Mouse (Mus musculus): ENCODE measurements around the gene Gins2. TPM values are rescaled to one million over a fixed set of nuclear protein-coding genes. Genes with fewer than 3 reads are reported as not detected.

The Gins2 gene
- total and polyA plus RNA-seq, 3 experiments: 39.6 to 150 (median 49.3) TPM

DNA sequence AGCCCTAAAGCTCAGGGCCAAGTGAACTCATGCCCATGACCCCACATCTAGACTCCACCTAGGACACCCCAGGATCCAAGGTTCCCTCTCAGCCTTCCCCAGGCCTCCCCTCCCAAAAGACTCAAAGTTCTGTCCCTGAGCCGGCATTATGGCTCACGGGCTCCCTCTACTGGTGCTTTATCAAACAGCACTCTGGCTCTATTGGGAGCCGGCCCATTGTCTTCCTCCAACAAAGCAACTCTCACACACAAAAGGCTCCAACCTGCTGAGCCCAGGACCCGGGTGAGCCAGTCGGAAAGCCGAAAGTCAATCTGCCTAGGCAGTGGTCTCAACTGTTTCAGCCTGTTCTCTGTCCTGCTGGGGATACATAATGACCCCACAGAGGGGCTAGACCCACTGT, 29.0 kb upstream of the Gins2 start:
- H3K4me1 ChIP-seq (ENCODE audit: control insufficient read depth in 1 of 2, insufficient read depth in 2 of 2, low read length in 2 of 2): no peaks in the 10 kb centered on the region
- H3K4me3 ChIP-seq (ENCODE audit: control insufficient read depth in 1 of 2, insufficient read depth in 1 of 2, low read depth in 2 of 2, low read length in 2 of 2): no peak overlapping the region
- no peaks in the 10 kb centered on the region; a peak in 1 of 4 replicates for H3K36me3 ChIP-seq (ENCODE audit: control insufficient read depth in 1 of 2, insufficient read depth in 2 of 2, low read length in 2 of 2)
- H3K9me3 ChIP-seq (replicated peaks; ENCODE audit: insufficient read depth, low read length): no peaks in the 10 kb centered on the region
- no peak overlapping the region for H3K9ac ChIP-seq (ENCODE audit: control insufficient read depth, low read depth, low read length, poor library complexity, severe bottlenecking)
- peak; percentile 80 for DNase-seq (ENCODE audit: low read depth, low spot score)
- TF ChIP-seq POLR2AphosphoS5 (IDR thresholded peaks at IDR 0.05; ENCODE audit: borderline replicate concordance, low read depth, low read length): no peak
- peak; percentile 65 for TF ChIP-seq SMC3 (IDR thresholded peaks at IDR 0.05; ENCODE audit: low read depth, low read length)
- TF ChIP-seq RAD21 (IDR thresholded peaks at IDR 0.05; ENCODE audit: low read depth, low read length): peak; percentile 77
- TF ChIP-seq CTCF (IDR thresholded peaks at IDR 0.05 in 2 of 3, conservative IDR thresholded peaks at IDR 0.05 in 1 of 3; ENCODE audit: control insufficient read depth in 1 of 3, insufficient read depth in 1 of 3, low read depth in 2 of 3, low read length in 3 of 3, poor library complexity in 1 of 3, severe bottlenecking in 1 of 3): peak; percentile 84 to 91 (median 85)
- no peak for TF ChIP-seq SIN3A (IDR thresholded peaks at IDR 0.05; ENCODE audit: low read length)
- TF ChIP-seq HCFC1 (IDR thresholded peaks at IDR 0.05; ENCODE audit: low read depth, low read length): no peak
- TF ChIP-seq ZC3H11A (IDR thresholded peaks at IDR 0.05; ENCODE audit: low read depth, low read length): peak; percentile 37
- TF ChIP-seq CHD2 (IDR thresholded peaks at IDR 0.05; ENCODE audit: low read length): no peak
- no peak overlapping the region for H3K27ac ChIP-seq (ENCODE audit: control insufficient read depth, low read depth, low read length)
- no peaks in the 10 kb centered on the region; a peak in 1 of 4 replicates for H3K27me3 ChIP-seq (ENCODE audit: control insufficient read depth in 1 of 2, insufficient read depth in 2 of 2, low read length in 2 of 2)
- no peaks in the 10 kb centered on the region for H3K79me2 ChIP-seq (ENCODE audit: control insufficient read depth, insufficient read depth, low read length, poor library complexity)

DNA sequence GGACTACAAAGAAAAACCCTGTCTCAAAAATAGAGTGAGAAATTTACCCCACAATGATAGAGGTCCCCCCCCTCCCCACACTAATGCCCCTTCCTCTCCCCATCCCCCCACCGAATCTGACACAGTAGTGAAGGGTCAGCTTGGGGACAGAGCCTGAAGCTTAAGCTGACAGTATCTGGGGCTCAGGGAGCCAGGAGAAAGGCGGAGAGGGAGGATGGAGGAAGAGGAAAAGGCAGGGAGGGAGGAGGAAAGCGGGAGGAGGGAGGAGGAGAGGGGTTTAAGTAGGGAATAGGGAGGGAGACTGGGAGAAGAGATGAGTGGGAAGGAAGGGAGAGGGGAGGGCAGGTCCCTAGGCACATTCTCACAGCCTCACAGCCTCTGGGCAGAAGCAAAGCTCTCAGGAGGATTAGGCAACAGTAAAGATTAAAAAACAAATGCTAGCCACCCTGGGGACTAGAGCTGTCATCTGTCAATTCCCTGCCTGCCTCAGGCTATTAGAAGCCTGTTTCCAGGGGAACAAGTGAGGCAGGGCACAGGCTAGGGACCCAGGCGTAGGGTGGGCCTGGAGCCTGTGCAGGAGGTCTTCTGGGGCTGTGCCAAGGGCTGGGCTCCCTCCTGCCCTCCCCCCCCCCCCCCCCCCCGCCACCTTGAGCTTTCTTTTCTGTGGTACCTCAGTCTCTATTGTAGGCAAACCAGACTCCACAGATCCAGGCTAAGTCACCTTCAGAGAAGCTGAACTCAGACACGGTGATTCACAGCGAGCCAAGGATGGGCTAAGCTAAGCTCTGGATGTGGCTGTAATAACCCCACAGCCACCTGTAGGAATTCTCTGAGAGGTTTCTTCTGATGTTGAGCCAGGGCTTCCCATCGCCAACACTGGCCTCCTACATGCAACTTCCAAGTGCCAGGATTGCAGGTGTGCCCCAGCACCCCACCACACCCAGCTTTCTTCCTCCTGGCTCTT, 27.8 kb upstream of the Gins2 start:
- H3K4me3 ChIP-seq (ENCODE audit: control insufficient read depth in 1 of 2, insufficient read depth in 1 of 2, low read depth in 2 of 2, low read length in 2 of 2): no peak overlapping the region
- no peaks in the 10 kb centered on the region; a peak in 1 of 4 replicates for H3K27me3 ChIP-seq (ENCODE audit: control insufficient read depth in 1 of 2, insufficient read depth in 2 of 2, low read length in 2 of 2)
- H3K4me1 ChIP-seq (ENCODE audit: control insufficient read depth in 1 of 2, insufficient read depth in 2 of 2, low read length in 2 of 2): no peaks in the 10 kb centered on the region
- no peaks in the 10 kb centered on the region for H3K9me3 ChIP-seq (replicated peaks; ENCODE audit: insufficient read depth, low read length)
- no peaks in the 10 kb centered on the region for H3K79me2 ChIP-seq (ENCODE audit: control insufficient read depth, insufficient read depth, low read length, poor library complexity)
- H3K36me3 ChIP-seq (ENCODE audit: control insufficient read depth in 1 of 2, insufficient read depth in 2 of 2, low read length in 2 of 2): no peaks in the 10 kb centered on the region; a peak in 1 of 4 replicates
- no peak overlapping the region for H3K9ac ChIP-seq (ENCODE audit: control insufficient read depth, low read depth, low read length, poor library complexity, severe bottlenecking)
- TF ChIP-seq GABPA (IDR thresholded peaks at IDR 0.05; ENCODE audit: low read depth, low read length) (no peak), NRF1 (IDR thresholded peaks at IDR 0.05; ENCODE audit: insufficient read depth, low read depth, low read length, poor library complexity, severe bottlenecking) (no peak), NELFE (IDR thresholded peaks at IDR 0.05; ENCODE audit: low read depth, low read length) (no peak), RCOR1 (IDR thresholded peaks at IDR 0.05; ENCODE audit: low read depth, low read length) (no peak), SIN3A (IDR thresholded peaks at IDR 0.05; ENCODE audit: low read length) (no peak), HCFC1 (IDR thresholded peaks at IDR 0.05; ENCODE audit: low read depth, low read length) (no peak), TAL1 (IDR thresholded peaks at IDR 0.05; ENCODE audit: low read length) (no peak), CHD2 (IDR thresholded peaks at IDR 0.05; ENCODE audit: low read length) (no peak), USF2 (IDR thresholded peaks at IDR 0.05; ENCODE audit: borderline replicate concordance in 1 of 2, insufficient read depth in 1 of 2, low read depth in 1 of 2, low read length in 2 of 2) (no peak), ZC3H11A (IDR thresholded peaks at IDR 0.05; ENCODE audit: low read depth, low read length) (no peak)
- DNase-seq (ENCODE audit: low read depth, low spot score): no peak
- H3K27ac ChIP-seq (ENCODE audit: control insufficient read depth, low read depth, low read length): no peak overlapping the region
